Mouse (Mus musculus) embryonic facial prominence, embryonic 14.5 days (tissue): ENCODE measurements around the gene Slc7a6. TPM values are rescaled to one million over a fixed set of nuclear protein-coding genes. Genes with fewer than 3 reads are reported as not detected.

Source experiments
- ATAC-seq: fragments of 200-750 bp; cut with Nextera tagmentation; 2 replicates; pipeline ENCODE4 v1.8.0; 2017; ENCODE audit warnings: low read depth, moderate number of reproducible peaks, moderate TSS enrichment
- DNase-seq: peaks from one replicate; pipeline ENCODE4 v3.0.0-alpha.2; 2015; ENCODE audit warnings: low spot score
- H3K27ac ChIP-seq: fragments of 300-500 bp; sonication (generic); replicated peaks from 2 replicates; pipeline ENCODE4 v1.5.1; 2014; ENCODE audit warnings: low read depth, mild to moderate bottlenecking, low read length, moderate library complexity
- H3K27me3 ChIP-seq: fragments of 300-500 bp; sonication (generic); replicated peaks from 2 replicates; pipeline ENCODE4 v1.6.1; 2014; ENCODE audit warnings: low read length; ENCODE audit not compliant: control insufficient read depth, insufficient read depth
- H3K36me3 ChIP-seq: fragments of 300-500 bp; sonication (generic); 2 replicates; pipeline ENCODE4 v1.6.1; 2014; ENCODE audit warnings: low read length, mixed read lengths; ENCODE audit not compliant: control insufficient read depth, insufficient read depth
- H3K4me1 ChIP-seq: fragments of 300-500 bp; sonication (generic); 2 replicates; pipeline ENCODE4 v1.6.1; 2014; ENCODE audit warnings: antibody characterized with exemption, low read length; ENCODE audit not compliant: control insufficient read depth, insufficient read depth
- H3K4me2 ChIP-seq: fragments of 300-500 bp; sonication (generic); 2 replicates; pipeline ENCODE4 v1.6.1; 2014; ENCODE audit warnings: low read depth, mild to moderate bottlenecking, low read length, moderate library complexity, mixed read lengths
- H3K4me3 ChIP-seq: fragments of 300-500 bp; sonication (generic); 2 replicates; pipeline ENCODE4 v1.5.1; 2014; ENCODE audit warnings: low read depth, mild to moderate bottlenecking, low read length
- H3K9ac ChIP-seq: fragments of 300-500 bp; sonication (generic); 2 replicates; pipeline ENCODE4 v1.6.1; 2014; ENCODE audit warnings: low read depth, mild to moderate bottlenecking, low read length, moderate library complexity, mixed read lengths
- H3K9me3 ChIP-seq: fragments of 300-500 bp; sonication (generic); 2 replicates; pipeline ENCODE4 v1.6.1; 2016; ENCODE audit warnings: low read length; ENCODE audit not compliant: control insufficient read depth
- WGBS: fragments of 180-500 bp; shearing (Covaris S2); extraction: QIAGEN DNeasy Blood & Tissue Kit; methylation state at CpG from one replicate; pipeline ENCODE4 v1.1.7; 2014; 5-methylcytosine and 5-hydroxymethylcytosine counted together
- polyA plus RNA-seq: library from polyadenylated mRNA; unstranded; fragments of >200 nt; fragmentation: Nextera tagmentation; extraction: Ambion mirVana; gene quantifications from 2 replicates; pipeline ENCODE4 v1.2.1, GENCODE M21; 2014

The Slc7a6 gene
- polyA plus RNA-seq, 1 experiment from 2014 or later: 51.6 TPM

- DNase-seq: peak; percentile 98
- peak within 1 kb of the TSS; percentile 79 for H3K4me3 ChIP-seq
- H3K4me2 ChIP-seq: peak within 1 kb of the TSS; percentile 74
- ATAC-seq: peak; percentile 99
- H3K4me1 ChIP-seq: 0 out of 2 replicates have a peak, but pooled peaks cover 11% of the 10 kb centered on the region
- H3K27me3 ChIP-seq: no peaks in the 10 kb centered on the region
- H3K27ac ChIP-seq: peak within 1 kb of the TSS; percentile 95
- peak within 1 kb of the TSS; percentile 87 for H3K9ac ChIP-seq
- no peaks in the 10 kb centered on the region for H3K9me3 ChIP-seq
- under 1% methylated on average over 44 of the region's 52 CpGs for WGBS
- H3K36me3 ChIP-seq: peaks cover 54% of the 10 kb centered on the region
Measured at GRCm38 (mm10) chr8:106210821-106211345, 42.2 kb downstream of the Slc7a6 start, which contains the start of the genes Slc7a6os and Prmt7. Slc7a6os (minus strand) TSS chr8:106210935. Prmt7 (plus strand) TSS chr8:106210936.

- H3K4me2 ChIP-seq: peak overlapping the region; percentile 74
- 2% methylated on average over 13 of the region's 13 CpGs for WGBS
- H3K36me3 ChIP-seq: peaks cover 57% of the 10 kb centered on the region
- no peak for DNase-seq
- H3K27me3 ChIP-seq: no peaks in the 10 kb centered on the region
- 0 out of 2 replicates have a peak, but pooled peaks cover 11% of the 10 kb centered on the region for H3K4me1 ChIP-seq
- no peaks in the 10 kb centered on the region for H3K9me3 ChIP-seq
- H3K9ac ChIP-seq: peak overlapping the region; percentile 87
- peak overlapping the region; percentile 79 for H3K4me3 ChIP-seq
- H3K27ac ChIP-seq: peak overlapping the region; percentile 95
- ATAC-seq: no peak
Measured at GRCm38 (mm10) chr8:106211421-106211820, 42.8 kb downstream of the Slc7a6 start.

GRCm38 (mm10) chr8:106213959-106214358, 45.3 kb downstream of the Slc7a6 start:
- Histone ChIP-seq H3K27me3 (no peaks in the 10 kb centered on the region), H3K4me3 (no peak overlapping the region), H3K36me3 (peaks cover 60% of the 10 kb centered on the region), H3K4me1 (0 out of 2 replicates have a peak, but pooled peaks cover 11% of the 10 kb centered on the region), H3K27ac (no peak overlapping the region), H3K4me2 (no peak overlapping the region), H3K9me3 (no peaks in the 10 kb centered on the region), H3K9ac (no peak overlapping the region)
- DNase-seq: no peak
- ATAC-seq: no peak
- 96% methylated on average over 3 of the region's 3 CpGs for WGBS

GRCm38 (mm10) chr8:106219620-106220019, 51.0 kb downstream of the Slc7a6 start:
- Histone ChIP-seq H3K9me3 (no peaks in the 10 kb centered on the region), H3K36me3 (peaks cover 76% of the 10 kb centered on the region), H3K9ac (no peak overlapping the region), H3K4me1 (no peaks in the 10 kb centered on the region), H3K4me2 (no peak overlapping the region), H3K27ac (no peak overlapping the region), H3K27me3 (no peaks in the 10 kb centered on the region), H3K4me3 (no peak overlapping the region)
- 90% methylated on average over 3 of the region's 3 CpGs for WGBS
- ATAC-seq (no peak), DNase-seq (no peak)

GRCm38 (mm10) chr8:106226589-106226988, 57.9 kb downstream of the Slc7a6 start:
- peaks cover 67% of the 10 kb centered on the region for H3K36me3 ChIP-seq
- H3K27ac ChIP-seq: no peak overlapping the region

GRCm38 (mm10) chr8:106231536-106231935, 62.9 kb downstream of the Slc7a6 start:
- H3K4me3 ChIP-seq: no peak overlapping the region
- H3K27me3 ChIP-seq: no peaks in the 10 kb centered on the region
- H3K4me1 ChIP-seq: no peaks in the 10 kb centered on the region
- H3K27ac ChIP-seq: no peak overlapping the region
- WGBS: 57% methylated on average over 7 of the region's 7 CpGs
- H3K4me2 ChIP-seq: no peak overlapping the region
- peak; percentile 33; the same call in 1 of the 2 replicates for ATAC-seq
- peak; percentile 57 for DNase-seq
- H3K9ac ChIP-seq: no peak overlapping the region
- peaks cover 55% of the 10 kb centered on the region for H3K36me3 ChIP-seq
- H3K9me3 ChIP-seq: no peaks in the 10 kb centered on the region

More at GRCm38 (mm10) chr8:106226589-106226988, 57.9 kb downstream of the Slc7a6 start:
- WGBS: 37% methylated on average over 9 of the region's 9 CpGs
- ATAC-seq (no peak), DNase-seq (peak; percentile 55)
- Histone ChIP-seq H3K9ac (no peak overlapping the region), H3K4me2 (no peak overlapping the region), H3K4me3 (no peak overlapping the region), H3K9me3 (no peaks in the 10 kb centered on the region), H3K27me3 (no peaks in the 10 kb centered on the region), H3K4me1 (no peaks in the 10 kb centered on the region)

GRCm38 (mm10) chr8:106232751-106233150, 64.1 kb downstream of the Slc7a6 start:
- H3K4me1 ChIP-seq: no peaks in the 10 kb centered on the region
- 81% methylated on average over 3 of the region's 3 CpGs for WGBS
- no peak for ATAC-seq

GRCm38 (mm10) chr8:106234567-106235261, 66.1 kb downstream of the Slc7a6 start:
- Histone ChIP-seq H3K27me3 (no peaks in the 10 kb centered on the region), H3K9ac (no peak overlapping the region), H3K4me1 (no peaks in the 10 kb centered on the region), H3K36me3 (peaks cover 58% of the 10 kb centered on the region), H3K9me3 (no peaks in the 10 kb centered on the region), H3K27ac (no peak overlapping the region), H3K4me3 (no peak overlapping the region), H3K4me2 (no peak overlapping the region)
- DNase-seq (peak; percentile 20), ATAC-seq (no peak)
- 82% methylated on average over 17 of the region's 17 CpGs for WGBS

More at GRCm38 (mm10) chr8:106232751-106233150, 64.1 kb downstream of the Slc7a6 start:
- Histone ChIP-seq H3K36me3 (peaks cover 57% of the 10 kb centered on the region), H3K4me2 (no peak overlapping the region), H3K27me3 (no peaks in the 10 kb centered on the region), H3K9me3 (no peaks in the 10 kb centered on the region), H3K4me3 (no peak overlapping the region), H3K27ac (no peak overlapping the region), H3K9ac (no peak overlapping the region)
- no peak for DNase-seq
